Mouse (Mus musculus): ENCODE measurements at regions not wholly inside any gene's neighbourhood (a gene's known extent, or its start where the extent isn't known, plus 50 kb on each side); places are given as distances from the start of the nearest gene placed in this dataset.

GRCm38 (mm10) chr7:64037701-64038231 is 99.1 kb upstream of the Klf13 start:
- no peak for TF ChIP-seq CTCF (IDR thresholded peaks at IDR 0.05; ENCODE audit: extremely low read depth, insufficient read length, insufficient replicate concordance, low read depth, low read length)
- no peak for TF ChIP-seq POLR2A (IDR thresholded peaks at IDR 0.05; ENCODE audit: low read depth, low read length)

Measured in small intestine, adult 2 months (tissue).